Mouse (Mus musculus): ENCODE results near the gene Klhdc3. TPM values are rescaled to one million over a fixed set of nuclear protein-coding genes. Genes with fewer than 3 reads are reported as not detected.

Gene Klhdc3
- polyA plus RNA-seq, 1 experiment from 2014 or later, result 73.7 TPM

DNA sequence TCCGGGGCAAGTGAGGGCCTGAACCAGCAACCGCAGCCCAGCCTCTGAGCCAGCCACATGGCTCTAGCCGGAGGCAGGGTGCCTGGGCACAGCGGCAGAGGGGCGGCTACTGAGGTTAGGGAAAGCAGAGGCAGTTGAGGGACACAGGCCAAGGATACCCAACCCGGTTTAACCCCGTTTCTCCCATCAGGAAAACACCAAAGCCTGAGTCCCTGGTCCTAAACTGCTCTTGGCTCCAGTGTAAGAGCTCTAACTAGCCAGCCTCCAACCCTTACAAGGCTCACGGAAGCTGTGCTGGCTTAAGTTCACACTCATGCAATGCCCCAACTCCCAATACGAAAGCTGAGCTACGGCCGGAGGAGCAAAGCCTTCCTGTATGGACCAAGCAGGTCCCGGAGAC lies 56.1 kb downstream of the Klhdc3 start:
- Histone ChIP-seq H3K4me3 (ENCODE audit: low read depth, low read length) (peak overlapping the region; percentile 6; the same call in 1 of the 2 replicates), H3K9ac (ENCODE audit: low read length) (peak overlapping the region; percentile 45), H3K4me2 (replicated peaks; ENCODE audit: low read depth) (peak overlapping the region; percentile 35), H3K4me1 (replicated peaks; ENCODE audit: control insufficient read depth, insufficient read depth) (peaks cover 27% of the 10 kb centered on the region), H3K27me3 (ENCODE audit: control insufficient read depth, insufficient read depth, low read length) (no peaks in the 10 kb centered on the region), H3K36me3 (ENCODE audit: control insufficient read depth, insufficient read depth, low read length) (no peaks in the 10 kb centered on the region), H3K27ac (replicated peaks) (peak overlapping the region; percentile 82), H3K9me3 (ENCODE audit: control insufficient read depth, low read length) (no peaks in the 10 kb centered on the region)
- no peak for TF ChIP-seq CTCF (IDR thresholded peaks at IDR 0.05; ENCODE audit: low read depth)
- no peak for ATAC-seq (ENCODE audit: low FRiP score, low TSS enrichment)
- no peak for DNase-seq (ENCODE audit: low spot score)
- WGBS, result 44% methylated on average over 12 of the region's 12 CpGs

Other genes with a start within 250 kb of the Klhdc3 start
- gene Slc22a7, start 242.5 kb downstream of the Klhdc3 start, polyA plus RNA-seq (2015; fragmentation: Nextera tagmentation; extraction: Ambion mirVana), result not detected in 2 replicates
- 0.13 and 0.15 TPM in 2 replicates for gene Ttbk1, start 193.2 kb downstream of the Klhdc3 start, polyA plus RNA-seq (2015; fragmentation: Nextera tagmentation; extraction: Ambion mirVana)
- gene Dnph1, start 184.2 kb downstream of the Klhdc3 start, polyA plus RNA-seq (2015; fragmentation: Nextera tagmentation; extraction: Ambion mirVana), result 23.8 and 24.7 TPM in 2 replicates
- 1.9 and 2.6 TPM in 2 replicates for gene Cul9, start 134.5 kb downstream of the Klhdc3 start, polyA plus RNA-seq (2015; fragmentation: Nextera tagmentation; extraction: Ambion mirVana)
- 3.7 and 4.3 TPM in 2 replicates for gene Srf, start 124.7 kb downstream of the Klhdc3 start, polyA plus RNA-seq (2015; fragmentation: Nextera tagmentation; extraction: Ambion mirVana)
- 29.4 and 32.1 TPM in 2 replicates for gene Ptk7, start 51.4 kb downstream of the Klhdc3 start, polyA plus RNA-seq (2015; fragmentation: Nextera tagmentation; extraction: Ambion mirVana)
- gene Klc4, start 34.9 kb downstream of the Klhdc3 start, polyA plus RNA-seq (2015; fragmentation: Nextera tagmentation; extraction: Ambion mirVana), result 34.5 and 34.8 TPM in 2 replicates
- 96.4 and 98.8 TPM in 2 replicates for gene Mrpl2, start 34.7 kb downstream of the Klhdc3 start, polyA plus RNA-seq (2015; fragmentation: Nextera tagmentation; extraction: Ambion mirVana)
- 12.9 and 14.0 TPM in 2 replicates for gene Cul7, start 30.6 kb downstream of the Klhdc3 start, polyA plus RNA-seq (2015; fragmentation: Nextera tagmentation; extraction: Ambion mirVana)
- gene Rrp36, start 6.6 kb downstream of the Klhdc3 start, polyA plus RNA-seq (2015; fragmentation: Nextera tagmentation; extraction: Ambion mirVana), result 37.2 and 38.1 TPM in 2 replicates
- 142 and 146 TPM in 2 replicates for gene Mea1, start 2.1 kb downstream of the Klhdc3 start, polyA plus RNA-seq (2015; fragmentation: Nextera tagmentation; extraction: Ambion mirVana)
- gene Ppp2r5d, start 24.2 kb upstream of the Klhdc3 start, polyA plus RNA-seq (2015; fragmentation: Nextera tagmentation; extraction: Ambion mirVana), result 27.2 and 30.3 TPM in 2 replicates
- 9.8 and 11.8 TPM in 2 replicates for gene Pex6, start 30.5 kb upstream of the Klhdc3 start, polyA plus RNA-seq (2015; fragmentation: Nextera tagmentation; extraction: Ambion mirVana)
- 2.1 and 3.1 TPM in 2 replicates for gene Gnmt, start 48.3 kb upstream of the Klhdc3 start, polyA plus RNA-seq (2015; fragmentation: Nextera tagmentation; extraction: Ambion mirVana)
- 39.0 and 39.9 TPM in 2 replicates for gene Cnpy3, start 71.3 kb upstream of the Klhdc3 start, polyA plus RNA-seq (2015; fragmentation: Nextera tagmentation; extraction: Ambion mirVana)
- 0.50 TPM in 2 replicates for gene Ptcra, start 82.8 kb upstream of the Klhdc3 start, polyA plus RNA-seq (2015; fragmentation: Nextera tagmentation; extraction: Ambion mirVana)
- gene 2310039H08Rik, start 91.7 kb upstream of the Klhdc3 start, polyA plus RNA-seq (2015; fragmentation: Nextera tagmentation; extraction: Ambion mirVana), result 113 and 117 TPM in 2 replicates
- gene Rpl7l1, start 101.8 kb upstream of the Klhdc3 start, polyA plus RNA-seq (2015; fragmentation: Nextera tagmentation; extraction: Ambion mirVana), result 93.7 and 95.0 TPM in 2 replicates
- 2.3 and 2.8 TPM in 2 replicates for gene Bicral, start 177.6 kb upstream of the Klhdc3 start, polyA plus RNA-seq (2015; fragmentation: Nextera tagmentation; extraction: Ambion mirVana)
- gene Tbcc, start 209.8 kb upstream of the Klhdc3 start, polyA plus RNA-seq (2015; fragmentation: Nextera tagmentation; extraction: Ambion mirVana), result 42.2 and 45.5 TPM in 2 replicates
- not detected in 2 replicates for gene Prph2, start 229.5 kb upstream of the Klhdc3 start, polyA plus RNA-seq (2015; fragmentation: Nextera tagmentation; extraction: Ambion mirVana)

All from stomach, postnatal 0 days (tissue).